Mouse (Mus musculus): ENCODE data around the gene Slc1a1. TPM values are rescaled to one million over a fixed set of nuclear protein-coding genes. Genes with fewer than 3 reads are reported as not detected.
A peak's percentile ranks its signal among the peaks of the same experiment; 100 is the strongest.

Slc1a1 gene
- polyA plus RNA-seq, 1 experiment from 2014 or later, result 0.27 TPM

DNA sequence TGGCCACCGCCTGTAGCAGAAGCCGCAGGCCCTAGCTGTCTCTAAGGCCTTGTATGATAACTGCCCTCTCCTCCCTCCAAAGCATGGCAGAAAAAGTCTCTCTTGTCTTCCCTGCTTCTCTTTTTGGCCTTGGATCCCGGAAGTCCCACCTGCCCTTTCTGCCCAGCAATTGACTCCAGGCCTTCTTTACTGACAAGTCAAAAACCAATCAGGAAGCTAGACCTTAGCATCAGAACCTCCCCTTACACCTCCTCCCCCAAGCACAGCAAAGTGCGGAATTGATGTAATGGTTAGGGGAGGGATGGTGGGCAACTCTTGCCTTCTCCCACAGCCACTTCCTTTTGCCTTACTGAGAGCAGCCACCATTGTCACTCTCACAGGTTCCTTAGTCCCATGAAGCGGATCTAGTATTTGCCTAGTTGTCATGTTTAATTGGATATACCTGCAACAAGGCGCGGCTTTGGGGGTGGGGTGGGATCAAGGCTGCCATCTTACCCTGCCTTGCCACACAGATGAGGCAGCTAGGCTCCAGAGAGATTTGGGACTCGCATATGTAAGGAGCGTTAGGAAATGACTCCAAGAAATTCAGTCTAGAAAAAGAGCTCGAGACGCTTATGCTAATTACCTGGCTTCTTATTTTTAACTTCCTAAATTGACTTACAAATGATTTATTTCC is 27.9 kb upstream of the Slc1a1 start:
- Histone ChIP-seq H3K9me3 (ENCODE audit: control insufficient read depth, low read depth, low read length) (no peaks in the 10 kb centered on the region), H3K27me3 (ENCODE audit: control insufficient read depth, insufficient read depth, low read length) (no peaks in the 10 kb centered on the region), H3K4me3 (ENCODE audit: low read depth, low read length) (no peak overlapping the region), H3K36me3 (ENCODE audit: control insufficient read depth, insufficient read depth, low read length) (no peaks in the 10 kb centered on the region), H3K9ac (replicated peaks; ENCODE audit: low read depth, low read length) (no peak overlapping the region), H3K4me1 (ENCODE audit: control insufficient read depth, insufficient read depth, low read length) (no peaks in the 10 kb centered on the region), H3K27ac (ENCODE audit: low read length) (no peak overlapping the region), H3K4me2 (replicated peaks; ENCODE audit: low read depth, low read length) (no peak overlapping the region)
- no peak for ATAC-seq (ENCODE audit: insufficient number of reproducible peaks, insufficient read depth, low FRiP score, low read depth)
- 91% methylated on average over 11 of the region's 11 CpGs for WGBS

DNA sequence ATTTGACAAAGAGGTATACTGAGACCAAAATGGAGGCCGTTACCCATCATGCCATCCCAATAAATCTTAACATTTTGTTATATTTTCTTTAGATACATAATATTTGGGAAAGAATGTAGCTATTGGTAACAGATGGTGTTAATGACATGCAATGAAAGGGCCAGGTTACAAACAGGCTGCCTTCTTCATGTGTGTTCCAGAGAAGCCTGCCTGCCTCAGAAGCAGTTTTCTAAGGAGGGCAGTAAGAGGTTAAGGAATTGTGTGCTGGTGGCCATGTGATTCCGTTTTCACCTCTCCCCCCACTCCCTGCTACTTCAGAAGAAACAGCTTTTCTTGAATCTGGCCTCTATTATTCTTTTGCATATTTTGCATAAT is 27.4 kb upstream of the Slc1a1 start:
- Histone ChIP-seq H3K4me1 (ENCODE audit: control insufficient read depth, insufficient read depth, low read length) (no peaks in the 10 kb centered on the region), H3K36me3 (ENCODE audit: control insufficient read depth, insufficient read depth, low read length) (no peaks in the 10 kb centered on the region), H3K9ac (replicated peaks; ENCODE audit: low read depth, low read length) (no peak overlapping the region), H3K4me2 (replicated peaks; ENCODE audit: low read depth, low read length) (no peak overlapping the region), H3K27ac (ENCODE audit: low read length) (no peak overlapping the region), H3K27me3 (ENCODE audit: control insufficient read depth, insufficient read depth, low read length) (no peaks in the 10 kb centered on the region), H3K9me3 (ENCODE audit: control insufficient read depth, low read depth, low read length) (no peaks in the 10 kb centered on the region), H3K4me3 (ENCODE audit: low read depth, low read length) (no peak overlapping the region)
- 61% methylated on average over 2 of the region's 2 CpGs for WGBS
- no peak for ATAC-seq (ENCODE audit: insufficient number of reproducible peaks, insufficient read depth, low FRiP score, low read depth)

DNA sequence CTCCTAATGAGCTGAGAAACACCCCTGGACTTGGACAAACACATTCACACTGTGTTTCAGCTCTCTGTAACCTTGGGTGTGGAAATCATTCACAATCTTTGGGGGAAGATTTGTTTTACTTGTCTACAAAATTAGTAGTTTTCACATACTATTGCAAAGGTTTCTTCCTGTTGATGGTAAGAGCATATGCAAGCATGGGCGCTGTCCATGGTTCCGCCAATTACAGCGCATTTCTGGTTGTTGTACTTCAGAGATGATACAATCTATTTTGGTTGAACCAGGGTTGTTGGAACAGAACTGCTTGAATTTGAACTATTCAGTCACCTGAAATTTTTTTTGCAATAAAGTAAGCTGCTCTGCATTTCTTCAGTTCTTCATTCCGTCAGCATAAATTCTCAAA is 16.6 kb upstream of the Slc1a1 start:
- no peaks in the 10 kb centered on the region for H3K36me3 ChIP-seq (ENCODE audit: control insufficient read depth, insufficient read depth, low read length)

DNA sequence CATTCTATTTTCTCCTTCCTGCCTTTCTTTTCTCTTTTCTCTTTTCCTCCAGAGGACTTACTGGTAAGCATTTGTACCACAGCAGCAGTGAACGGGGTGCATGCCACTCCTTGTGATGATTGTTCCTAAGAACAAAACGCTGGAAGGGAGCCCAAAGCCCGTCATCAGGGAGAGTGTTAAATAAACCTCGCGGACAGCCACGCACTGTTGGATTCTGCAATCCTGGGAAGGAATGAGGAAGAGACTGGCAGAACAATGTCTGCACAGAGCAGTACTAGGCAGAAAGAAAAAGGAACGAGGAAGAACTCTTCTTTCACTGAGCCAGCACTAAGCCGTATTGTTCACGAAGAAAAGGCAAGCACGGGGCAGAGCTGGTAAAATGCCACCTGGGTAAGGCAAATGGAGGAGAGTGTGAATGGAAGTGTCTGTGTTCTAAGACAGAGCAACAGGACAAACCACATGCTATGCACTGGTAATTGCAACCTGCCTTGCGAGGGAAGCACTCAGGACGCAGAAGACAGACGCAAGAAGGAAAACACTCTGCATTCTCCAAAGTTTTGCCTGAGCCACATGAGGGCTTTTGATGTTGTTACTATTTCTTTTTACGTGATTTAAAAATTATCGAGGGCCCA is 7.0 kb upstream of the Slc1a1 start:
- no peaks in the 10 kb centered on the region for H3K27me3 ChIP-seq (ENCODE audit: control insufficient read depth, insufficient read depth, low read length)
- 0 out of 2 replicates have a peak overlapping the region, but pooled peaks have one; percentile 5 for H3K4me2 ChIP-seq (replicated peaks; ENCODE audit: low read depth, low read length)
- no peak overlapping the region for H3K4me3 ChIP-seq (ENCODE audit: low read depth, low read length)
- no peak for ATAC-seq (ENCODE audit: insufficient number of reproducible peaks, insufficient read depth, low FRiP score, low read depth)
- WGBS, result 44% methylated on average over 15 of the region's 15 CpGs
- no peaks in the 10 kb centered on the region for H3K9me3 ChIP-seq (ENCODE audit: control insufficient read depth, low read depth, low read length)
- no peak overlapping the region for H3K27ac ChIP-seq (ENCODE audit: low read length)
- H3K9ac ChIP-seq (replicated peaks; ENCODE audit: low read depth, low read length), result no peak overlapping the region
- H3K36me3 ChIP-seq (ENCODE audit: control insufficient read depth, insufficient read depth, low read length), result no peaks in the 10 kb centered on the region
- H3K4me1 ChIP-seq (ENCODE audit: control insufficient read depth, insufficient read depth, low read length), result no peaks in the 10 kb centered on the region; the same call in 1 of the 2 replicates

More for the DNA sequence above, 16.6 kb upstream of the Slc1a1 start:
- ATAC-seq (ENCODE audit: insufficient number of reproducible peaks, insufficient read depth, low FRiP score, low read depth), result no peak
- 72% methylated on average over 4 of the region's 4 CpGs for WGBS
- no peaks in the 10 kb centered on the region for H3K27me3 ChIP-seq (ENCODE audit: control insufficient read depth, insufficient read depth, low read length)
- no peaks in the 10 kb centered on the region for H3K4me1 ChIP-seq (ENCODE audit: control insufficient read depth, insufficient read depth, low read length)
- H3K9me3 ChIP-seq (ENCODE audit: control insufficient read depth, low read depth, low read length), result no peaks in the 10 kb centered on the region
- no peak overlapping the region for H3K4me3 ChIP-seq (ENCODE audit: low read depth, low read length)
- no peak overlapping the region for H3K27ac ChIP-seq (ENCODE audit: low read length)
- H3K9ac ChIP-seq (replicated peaks; ENCODE audit: low read depth, low read length), result no peak overlapping the region
- H3K4me2 ChIP-seq (replicated peaks; ENCODE audit: low read depth, low read length), result no peak overlapping the region

- H3K9ac ChIP-seq (replicated peaks; ENCODE audit: low read depth, low read length), result no peak overlapping the region
- ATAC-seq (ENCODE audit: insufficient number of reproducible peaks, insufficient read depth, low FRiP score, low read depth), result no peak
- no peaks in the 10 kb centered on the region; the same call in 1 of the 2 replicates for H3K4me1 ChIP-seq (ENCODE audit: control insufficient read depth, insufficient read depth, low read length)
These were observed 3.5 kb upstream of the Slc1a1 start for GRCm38 (mm10) chr19:28831324-28831723.

DNA sequence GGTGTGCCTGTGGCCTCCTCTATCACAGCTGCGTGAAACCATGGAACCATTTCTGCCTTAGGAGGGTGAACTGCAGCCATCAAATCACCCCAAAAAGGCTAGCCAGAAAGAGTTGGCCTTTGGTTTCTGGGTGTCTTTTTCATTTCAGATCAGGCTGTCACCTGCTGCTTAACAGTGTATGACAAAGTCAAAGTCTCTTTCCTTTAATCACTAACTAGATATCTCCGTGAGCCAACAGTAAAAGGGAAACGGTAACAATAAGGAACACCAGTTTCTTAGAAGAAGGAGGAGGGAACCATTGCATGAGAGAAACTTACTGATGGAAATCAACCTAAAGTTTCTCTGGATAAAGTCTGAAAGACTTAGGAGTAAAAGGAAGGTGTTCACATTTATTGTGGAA is 2.2 kb upstream of the Slc1a1 start:
- peaks cover 13% of the 10 kb centered on the region for H3K27me3 ChIP-seq (ENCODE audit: control insufficient read depth, insufficient read depth, low read length)
- H3K4me3 ChIP-seq (ENCODE audit: low read depth, low read length), result no peak overlapping the region
- H3K4me2 ChIP-seq (replicated peaks; ENCODE audit: low read depth, low read length), result no peak overlapping the region
- H3K27ac ChIP-seq (ENCODE audit: low read length), result no peak overlapping the region
- H3K4me1 ChIP-seq (ENCODE audit: control insufficient read depth, insufficient read depth, low read length), result no peaks in the 10 kb centered on the region; the same call in 1 of the 2 replicates
- WGBS, result 83% methylated on average over 3 of the region's 3 CpGs
- H3K9me3 ChIP-seq (ENCODE audit: control insufficient read depth, low read depth, low read length), result no peaks in the 10 kb centered on the region
- H3K9ac ChIP-seq (replicated peaks; ENCODE audit: low read depth, low read length), result no peak overlapping the region
- no peak for ATAC-seq (ENCODE audit: insufficient number of reproducible peaks, insufficient read depth, low FRiP score, low read depth)
- H3K36me3 ChIP-seq (ENCODE audit: control insufficient read depth, insufficient read depth, low read length), result no peaks in the 10 kb centered on the region

More at GRCm38 (mm10) chr19:28831324-28831723, 3.5 kb upstream of the Slc1a1 start:
- no peak overlapping the region for H3K27ac ChIP-seq (ENCODE audit: low read length)
- H3K36me3 ChIP-seq (ENCODE audit: control insufficient read depth, insufficient read depth, low read length), result no peaks in the 10 kb centered on the region
- H3K27me3 ChIP-seq (ENCODE audit: control insufficient read depth, insufficient read depth, low read length), result peaks cover 13% of the 10 kb centered on the region
- no peak overlapping the region for H3K4me2 ChIP-seq (replicated peaks; ENCODE audit: low read depth, low read length)
- no peaks in the 10 kb centered on the region for H3K9me3 ChIP-seq (ENCODE audit: control insufficient read depth, low read depth, low read length)
- no peak overlapping the region for H3K4me3 ChIP-seq (ENCODE audit: low read depth, low read length)

GRCm38 (mm10) chr19:28834388-28834787 is 461 bp upstream of the Slc1a1 start:
- no peak overlapping the region for H3K9ac ChIP-seq (replicated peaks; ENCODE audit: low read depth, low read length)
- WGBS, result 12% methylated on average over 10 of the region's 10 CpGs
- ATAC-seq (ENCODE audit: insufficient number of reproducible peaks, insufficient read depth, low FRiP score, low read depth), result no peak

GRCm38 (mm10) chr19:28835500-28835864 is 633 bp downstream of the Slc1a1 start:
- Histone ChIP-seq H3K27me3 (ENCODE audit: control insufficient read depth, insufficient read depth, low read length) (peaks cover 13% of the 10 kb centered on the region), H3K4me2 (replicated peaks; ENCODE audit: low read depth, low read length) (peak overlapping the region; percentile 98), H3K4me3 (ENCODE audit: low read depth, low read length) (peak overlapping the region; percentile 52), H3K27ac (ENCODE audit: low read length) (no peak overlapping the region), H3K9ac (replicated peaks; ENCODE audit: low read depth, low read length) (no peak overlapping the region), H3K4me1 (ENCODE audit: control insufficient read depth, insufficient read depth, low read length) (no peaks in the 10 kb centered on the region), H3K9me3 (ENCODE audit: control insufficient read depth, low read depth, low read length) (no peaks in the 10 kb centered on the region), H3K36me3 (ENCODE audit: control insufficient read depth, insufficient read depth, low read length) (no peaks in the 10 kb centered on the region)
- 8% methylated on average over 9 of the region's 9 CpGs for WGBS
- ATAC-seq (ENCODE audit: insufficient number of reproducible peaks, insufficient read depth, low FRiP score, low read depth), result no peak

More at GRCm38 (mm10) chr19:28834388-28834787, 461 bp upstream of the Slc1a1 start:
- Histone ChIP-seq H3K4me2 (replicated peaks; ENCODE audit: low read depth, low read length) (peak overlapping the region; percentile 98), H3K9me3 (ENCODE audit: control insufficient read depth, low read depth, low read length) (no peaks in the 10 kb centered on the region), H3K36me3 (ENCODE audit: control insufficient read depth, insufficient read depth, low read length) (no peaks in the 10 kb centered on the region), H3K27me3 (ENCODE audit: control insufficient read depth, insufficient read depth, low read length) (peaks cover 13% of the 10 kb centered on the region), H3K4me1 (ENCODE audit: control insufficient read depth, insufficient read depth, low read length) (no peaks in the 10 kb centered on the region), H3K4me3 (ENCODE audit: low read depth, low read length) (peak overlapping the region; percentile 52), H3K27ac (ENCODE audit: low read length) (no peak overlapping the region)
